Mouse (Mus musculus) left cerebral cortex, postnatal 25 days (tissue): ENCODE data around the gene Fam131c. TPM values are rescaled to one million over a fixed set of nuclear protein-coding genes. Genes with fewer than 3 reads are reported as not detected.

ENCODE experiments used
- DNase-seq, 2 experiments: peaks; one replicate each; pipeline ENCODE4 v3.0.0; 2022; ENCODE audit warnings: low spot score in 2 of 2, mixed read lengths in 1 of 2
- intact Hi-C: fragments of 180-260 bp; cut with DNase I; formaldehyde crosslinking; loops from one replicate; pipeline ENCODE4 v1.15.1; 2025
- total RNA-seq, 2 experiments: library from RNA; stranded (reverse); gene quantifications; 2 replicates each; pipeline ENCODE4 v1.2.3; 2021

Fam131c gene
- total RNA-seq, 2 experiments from 2014 or later: 3.1 to 3.5 TPM

GRCm38 (mm10) chr4:141352986-141353385, 15.0 kb upstream of the Fam131c start:
- no peak for DNase-seq
- intact Hi-C loops: no loop called here

- no peak for DNase-seq
- intact Hi-C loops: no loop called here
These were observed 14.2 kb upstream of the Fam131c start for GRCm38 (mm10) chr4:141353868-141354267.

- intact Hi-C loops: no loop called here
These were observed 10.2 kb upstream of the Fam131c start for GRCm38 (mm10) chr4:141357811-141358210.

GRCm38 (mm10) chr4:141359222-141359621, 8.8 kb upstream of the Fam131c start:
- no peak for DNase-seq
- intact Hi-C loops: no loop called here

More at GRCm38 (mm10) chr4:141357811-141358210, 10.2 kb upstream of the Fam131c start:
- no peak for DNase-seq

- intact Hi-C loops: loop anchor here (2.0 kb wide), 1 partner anchor 156 kb away; no protein-coding TSS in a partner anchor
- DNase-seq: no peak
These were observed 7.2 kb upstream of the Fam131c start for GRCm38 (mm10) chr4:141360846-141361245.

GRCm38 (mm10) chr4:141362937-141363548, 5.0 kb upstream of the Fam131c start:
- intact Hi-C loops: loop anchor here (1.0 kb wide), 2 partner anchors 90 to 221 kb away; no protein-coding TSS in a partner anchor
- DNase-seq: peak; percentile 69 to 70

GRCm38 (mm10) chr4:141365126-141365525, 2.9 kb upstream of the Fam131c start:
- DNase-seq: no peak
- intact Hi-C loops: no loop called here

- intact Hi-C loops: no loop called here
- DNase-seq: no peak
These were observed 2.1 kb upstream of the Fam131c start for GRCm38 (mm10) chr4:141365876-141366275.

- intact Hi-C loops: no loop called here
- no peak for DNase-seq
These were observed 4.4 kb downstream of the Fam131c start for GRCm38 (mm10) chr4:141372426-141372825.

- no peak for DNase-seq
- intact Hi-C loops: no loop called here
These were observed 11.7 kb downstream of the Fam131c start for GRCm38 (mm10) chr4:141379674-141380073.

GRCm38 (mm10) chr4:141382406-141382805, 14.4 kb downstream of the Fam131c start:
- DNase-seq: no peak
- intact Hi-C loops: no loop called here

GRCm38 (mm10) chr4:141385275-141385674, 17.3 kb downstream of the Fam131c start:
- intact Hi-C loops: loop anchor here (5.0 kb wide), 1 partner anchor 462 kb away; the partner anchor contains the start of gene Ctrc
- peak in 1 of 2 experiments; percentile 27 for DNase-seq

GRCm38 (mm10) chr4:141386150-141386549, 18.1 kb downstream of the Fam131c start:
- intact Hi-C loops: loop anchor here (2.0 to 5.0 kb wide), 2 partner anchors 189 to 461 kb away; partner anchors contain the start of gene Ctrc
- no peak for DNase-seq

- intact Hi-C loops: loop anchor here (2.0 to 5.0 kb wide), 2 partner anchors 188 to 460 kb away; partner anchors contain the start of gene Ctrc
These were observed 19.2 kb downstream of the Fam131c start for GRCm38 (mm10) chr4:141387093-141387784.

GRCm38 (mm10) chr4:141387933-141388332, 19.9 kb downstream of the Fam131c start:
- intact Hi-C loops: loop anchor here (2.0 to 5.0 kb wide), 2 partner anchors 187 to 459 kb away; partner anchors contain the start of gene Ctrc
- DNase-seq: no peak

More at GRCm38 (mm10) chr4:141387093-141387784, 19.2 kb downstream of the Fam131c start:
- peak; percentile 69 to 83 for DNase-seq

GRCm38 (mm10) chr4:141389366-141390150, 21.5 kb downstream of the Fam131c start:
- no peak for DNase-seq
- intact Hi-C loops: loop anchor here (5.0 kb wide), 1 partner anchor 458 kb away; the partner anchor contains the start of gene Ctrc

- intact Hi-C loops: no loop called here
- no peak for DNase-seq
These were observed 23.3 kb downstream of the Fam131c start for GRCm38 (mm10) chr4:141391293-141391692.

GRCm38 (mm10) chr4:141394751-141395150, 26.7 kb downstream of the Fam131c start:
- intact Hi-C loops: no loop called here
- DNase-seq: no peak

- intact Hi-C loops: no loop called here
- no peak for DNase-seq
These were observed 29.8 kb downstream of the Fam131c start for GRCm38 (mm10) chr4:141397861-141398260.

GRCm38 (mm10) chr4:141398545-141398944, 30.5 kb downstream of the Fam131c start, which contains the start of gene Clcnka:
Gene Clcnka, minus strand, starts transcription at chr4:141398724.
- intact Hi-C loops: no loop called here
- no peak for DNase-seq
